Mouse (Mus musculus): ENCODE data around the gene Tle2. TPM values are rescaled to one million over a fixed set of nuclear protein-coding genes. Genes with fewer than 3 reads are reported as not detected.

The Tle2 gene
- polyA plus RNA-seq, 1 experiment from 2014 or later, result 17.7 TPM

GRCm38 (mm10) chr10:81600738-81601203, 26.4 kb downstream of the Tle2 start, which contains the start of gene Tle6:
Gene Tle6 (minus strand): TSS chr10:81601073.
- Histone ChIP-seq H3K4me1 (ENCODE audit: control insufficient read depth, insufficient read depth, low read length) (peaks cover 34% of the 10 kb centered on the region), H3K4me3 (ENCODE audit: low read depth, low read length) (no peak within 1 kb of the TSS), H3K27me3 (ENCODE audit: control insufficient read depth, insufficient read depth, low read length) (no peaks in the 10 kb centered on the region), H3K4me2 (replicated peaks; ENCODE audit: low read depth, low read length) (peak within 1 kb of the TSS; percentile 22), H3K27ac (ENCODE audit: low read length) (peak within 1 kb of the TSS; percentile 67; the same call in 1 of the 2 replicates), H3K9me3 (ENCODE audit: control insufficient read depth, low read depth, low read length) (no peaks in the 10 kb centered on the region), H3K36me3 (ENCODE audit: control insufficient read depth, insufficient read depth, low read length) (no peaks in the 10 kb centered on the region), H3K9ac (replicated peaks; ENCODE audit: low read depth, low read length) (no peak within 1 kb of the TSS)
- under 1% methylated on average over 28 of the region's 28 CpGs for WGBS
- peak; percentile 89 for ATAC-seq (ENCODE audit: insufficient number of reproducible peaks, insufficient read depth, low FRiP score, low read depth)

DNA sequence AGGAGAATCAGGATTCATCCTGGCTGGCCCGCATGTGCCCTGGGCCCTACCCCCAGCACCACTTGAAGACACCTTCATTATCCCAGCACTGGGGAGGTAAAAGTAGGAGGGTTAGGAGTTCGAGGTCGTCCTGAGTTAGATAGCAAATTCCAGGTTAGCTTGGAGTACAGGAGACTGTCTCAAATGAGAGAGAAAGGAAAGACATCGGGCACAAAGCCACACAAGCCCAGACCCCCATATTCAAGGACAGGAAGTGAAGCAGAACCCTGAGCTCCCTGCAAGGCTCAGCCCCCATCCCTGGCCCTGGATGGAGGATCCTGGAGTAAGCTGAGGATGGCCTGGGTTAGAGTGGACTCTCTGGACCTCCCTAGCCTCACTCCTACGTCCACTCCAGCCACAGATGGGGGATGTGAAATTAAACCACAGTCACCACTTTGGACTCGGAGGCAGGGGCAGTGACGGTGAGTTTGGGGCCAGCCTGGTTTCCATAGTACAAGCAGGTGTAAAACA, 27.1 kb downstream of the Tle2 start:
- peaks cover 27% of the 10 kb centered on the region for H3K4me1 ChIP-seq (ENCODE audit: control insufficient read depth, insufficient read depth, low read length)
- WGBS, result 26% methylated on average over 7 of the region's 7 CpGs
- no peak for ATAC-seq (ENCODE audit: insufficient number of reproducible peaks, insufficient read depth, low FRiP score, low read depth)
- H3K36me3 ChIP-seq (ENCODE audit: control insufficient read depth, insufficient read depth, low read length), result no peaks in the 10 kb centered on the region
- H3K27me3 ChIP-seq (ENCODE audit: control insufficient read depth, insufficient read depth, low read length), result no peaks in the 10 kb centered on the region
- peak overlapping the region; percentile 22; the same call in 1 of the 2 replicates for H3K4me2 ChIP-seq (replicated peaks; ENCODE audit: low read depth, low read length)
- H3K27ac ChIP-seq (ENCODE audit: low read length), result peak overlapping the region; percentile 67; the same call in 1 of the 2 replicates
- no peak overlapping the region for H3K9ac ChIP-seq (replicated peaks; ENCODE audit: low read depth, low read length)
- no peaks in the 10 kb centered on the region for H3K9me3 ChIP-seq (ENCODE audit: control insufficient read depth, low read depth, low read length)
- H3K4me3 ChIP-seq (ENCODE audit: low read depth, low read length), result no peak overlapping the region

DNA sequence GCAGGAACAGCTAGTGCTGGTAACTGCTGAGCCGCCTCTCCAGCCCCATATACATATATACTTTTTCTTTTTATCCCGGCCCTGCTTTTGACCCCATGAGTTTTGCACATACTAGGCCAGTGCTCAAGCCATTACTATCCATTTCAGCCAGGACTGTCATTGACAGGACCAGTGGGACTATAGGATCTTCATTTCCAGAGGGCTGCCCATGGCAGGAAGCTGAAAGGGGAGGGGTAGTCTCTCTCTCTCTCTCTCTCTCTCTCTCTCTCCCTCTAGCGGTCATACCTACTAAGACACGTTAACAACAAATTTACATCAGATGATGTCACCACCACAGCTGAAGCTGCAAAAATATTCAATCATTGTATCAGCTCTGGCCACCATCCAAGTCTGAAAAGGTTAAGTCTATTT, 28.4 kb downstream of the Tle2 start:
- ATAC-seq (ENCODE audit: insufficient number of reproducible peaks, insufficient read depth, low FRiP score, low read depth), result no peak
- H3K4me1 ChIP-seq (ENCODE audit: control insufficient read depth, insufficient read depth, low read length), result peaks cover 17% of the 10 kb centered on the region
- H3K4me3 ChIP-seq (ENCODE audit: low read depth, low read length), result no peak overlapping the region
- 28% methylated on average over 4 of the region's 4 CpGs for WGBS
- no peaks in the 10 kb centered on the region for H3K27me3 ChIP-seq (ENCODE audit: control insufficient read depth, insufficient read depth, low read length)
- no peak overlapping the region for H3K27ac ChIP-seq (ENCODE audit: low read length)
- no peak overlapping the region for H3K9ac ChIP-seq (replicated peaks; ENCODE audit: low read depth, low read length)
- no peak overlapping the region for H3K4me2 ChIP-seq (replicated peaks; ENCODE audit: low read depth, low read length)
- no peaks in the 10 kb centered on the region for H3K9me3 ChIP-seq (ENCODE audit: control insufficient read depth, low read depth, low read length)
- no peaks in the 10 kb centered on the region for H3K36me3 ChIP-seq (ENCODE audit: control insufficient read depth, insufficient read depth, low read length)

DNA sequence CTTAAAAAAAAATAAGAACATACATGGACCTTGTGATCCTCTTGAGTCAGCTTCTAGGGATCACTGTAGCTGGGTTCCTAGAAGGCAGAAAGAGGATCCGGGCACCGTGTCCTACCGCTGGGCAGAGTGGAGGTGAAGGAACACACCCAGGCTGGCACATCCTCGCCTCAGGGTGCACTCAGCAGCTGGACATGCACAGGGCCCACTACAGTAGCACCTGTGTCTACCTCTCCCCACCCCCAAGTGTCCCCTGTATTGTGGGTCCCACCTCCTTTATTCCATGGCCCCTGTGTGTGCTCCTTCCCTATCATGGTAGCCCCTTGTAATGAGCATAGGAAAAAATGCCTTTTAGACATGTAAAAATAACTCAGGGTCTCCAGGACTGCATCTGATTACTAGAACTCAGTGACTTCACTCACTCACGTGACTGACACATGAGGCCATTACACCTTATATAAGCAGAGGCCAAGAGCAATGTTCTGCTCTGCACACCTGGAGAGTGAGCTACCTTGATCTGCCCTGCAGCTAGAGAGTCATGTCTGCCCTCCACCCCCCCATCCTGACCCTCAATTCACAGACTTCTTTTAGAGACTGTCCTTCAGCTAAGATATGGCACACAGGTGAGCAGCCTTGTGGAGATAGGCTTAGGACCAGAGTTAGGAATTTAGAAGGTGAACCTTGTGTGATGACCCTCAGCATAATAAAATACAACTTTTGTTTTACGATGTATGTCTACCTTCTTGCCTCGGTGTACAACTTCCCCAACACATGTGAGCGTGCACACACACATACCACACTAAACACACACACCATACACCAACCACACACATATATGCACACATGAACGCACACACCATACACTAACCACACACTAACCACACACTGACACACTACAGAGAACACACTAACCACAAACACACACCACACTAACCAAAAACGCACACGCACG, 29.9 kb downstream of the Tle2 start:
- no peak overlapping the region for H3K4me3 ChIP-seq (ENCODE audit: low read depth, low read length)
- H3K36me3 ChIP-seq (ENCODE audit: control insufficient read depth, insufficient read depth, low read length), result no peaks in the 10 kb centered on the region
- peak overlapping the region; percentile 69 for H3K4me2 ChIP-seq (replicated peaks; ENCODE audit: low read depth, low read length)
- H3K9me3 ChIP-seq (ENCODE audit: control insufficient read depth, low read depth, low read length), result no peaks in the 10 kb centered on the region
- 72% methylated on average over 12 of the region's 12 CpGs for WGBS
- no peak for ATAC-seq (ENCODE audit: insufficient number of reproducible peaks, insufficient read depth, low FRiP score, low read depth)
- H3K27me3 ChIP-seq (ENCODE audit: control insufficient read depth, insufficient read depth, low read length), result no peaks in the 10 kb centered on the region
- no peak overlapping the region for H3K9ac ChIP-seq (replicated peaks; ENCODE audit: low read depth, low read length)
- peaks cover 13% of the 10 kb centered on the region for H3K4me1 ChIP-seq (ENCODE audit: control insufficient read depth, insufficient read depth, low read length)
- no peak overlapping the region for H3K27ac ChIP-seq (ENCODE audit: low read length)

DNA sequence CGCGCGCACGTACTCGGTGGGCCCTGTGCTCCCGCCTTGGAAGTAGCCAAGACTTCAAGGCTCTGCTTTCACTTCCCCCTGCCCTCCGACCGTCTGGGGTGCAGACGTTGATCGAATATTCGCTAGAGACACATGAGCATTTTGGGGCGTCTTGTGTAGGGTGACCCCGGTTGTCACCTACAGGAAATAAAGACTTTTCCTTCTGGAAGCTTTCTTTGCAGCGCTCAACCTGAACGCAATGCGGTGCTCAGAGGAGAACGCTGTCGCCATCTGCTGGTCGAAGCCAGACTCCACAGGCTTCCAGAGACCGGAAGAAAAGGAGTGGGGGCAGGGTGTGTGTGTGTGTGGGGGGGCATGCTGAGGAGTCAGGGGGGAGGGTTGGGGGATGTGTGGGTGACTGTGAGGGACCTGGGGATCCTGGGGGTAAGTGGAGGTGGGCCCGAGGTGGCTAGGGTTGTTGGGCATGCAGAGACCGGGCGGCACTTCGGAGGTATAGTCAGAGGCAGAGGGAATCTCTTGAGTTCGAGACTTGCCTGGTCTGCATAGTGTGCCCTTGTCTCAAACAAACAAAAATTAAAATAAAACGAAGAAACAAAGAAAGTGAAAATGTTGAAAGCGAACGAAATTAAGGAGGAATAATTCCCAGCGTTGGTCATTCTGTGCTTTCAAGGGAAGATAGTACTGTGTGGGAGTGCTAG, 30.8 kb downstream of the Tle2 start:
- Histone ChIP-seq H3K9ac (replicated peaks; ENCODE audit: low read depth, low read length) (peak overlapping the region; percentile 33; the same call in 1 of the 2 replicates), H3K27me3 (ENCODE audit: control insufficient read depth, insufficient read depth, low read length) (no peaks in the 10 kb centered on the region), H3K27ac (ENCODE audit: low read length) (peak overlapping the region; percentile 91), H3K4me1 (ENCODE audit: control insufficient read depth, insufficient read depth, low read length) (peaks cover 11% of the 10 kb centered on the region), H3K4me2 (replicated peaks; ENCODE audit: low read depth, low read length) (peak overlapping the region; percentile 69), H3K9me3 (ENCODE audit: control insufficient read depth, low read depth, low read length) (no peaks in the 10 kb centered on the region), H3K4me3 (ENCODE audit: low read depth, low read length) (peak overlapping the region; percentile 49), H3K36me3 (ENCODE audit: control insufficient read depth, insufficient read depth, low read length) (no peaks in the 10 kb centered on the region)
- peak; percentile 14; the same call in 1 of the 2 replicates for ATAC-seq (ENCODE audit: insufficient number of reproducible peaks, insufficient read depth, low FRiP score, low read depth)
- WGBS, result 19% methylated on average over 29 of the region's 29 CpGs

- Histone ChIP-seq H3K27ac (ENCODE audit: low read length) (peak overlapping the region; percentile 91), H3K27me3 (ENCODE audit: control insufficient read depth, insufficient read depth, low read length) (no peaks in the 10 kb centered on the region), H3K4me1 (ENCODE audit: control insufficient read depth, insufficient read depth, low read length) (peaks cover 10% of the 10 kb centered on the region), H3K9me3 (ENCODE audit: control insufficient read depth, low read depth, low read length) (no peaks in the 10 kb centered on the region), H3K4me2 (replicated peaks; ENCODE audit: low read depth, low read length) (peak overlapping the region; percentile 69), H3K4me3 (ENCODE audit: low read depth, low read length) (peak overlapping the region; percentile 49), H3K36me3 (ENCODE audit: control insufficient read depth, insufficient read depth, low read length) (no peaks in the 10 kb centered on the region), H3K9ac (replicated peaks; ENCODE audit: low read depth, low read length) (peak overlapping the region; percentile 33; the same call in 1 of the 2 replicates)
- ATAC-seq (ENCODE audit: insufficient number of reproducible peaks, insufficient read depth, low FRiP score, low read depth), result no peak
- WGBS, result 3% methylated on average over 14 of the region's 14 CpGs
Measured at GRCm38 (mm10) chr10:81605666-81605973, 31.3 kb downstream of the Tle2 start.

GRCm38 (mm10) chr10:81605974-81606751, 31.8 kb downstream of the Tle2 start, which contains the start of gene BC025920:
Gene BC025920 (plus strand): TSS chr10:81606270.
- peak; percentile 89 for ATAC-seq (ENCODE audit: insufficient number of reproducible peaks, insufficient read depth, low FRiP score, low read depth)
- H3K27me3 ChIP-seq (ENCODE audit: control insufficient read depth, insufficient read depth, low read length), result no peaks in the 10 kb centered on the region
- peak within 1 kb of the TSS; percentile 91 for H3K27ac ChIP-seq (ENCODE audit: low read length)
- H3K4me3 ChIP-seq (ENCODE audit: low read depth, low read length), result peak within 1 kb of the TSS; percentile 49
- peaks cover 9% of the 10 kb centered on the region for H3K4me1 ChIP-seq (ENCODE audit: control insufficient read depth, insufficient read depth, low read length)
- H3K9me3 ChIP-seq (ENCODE audit: control insufficient read depth, low read depth, low read length), result no peaks in the 10 kb centered on the region; the same call in 1 of the 2 replicates
- under 1% methylated on average over 39 of the region's 39 CpGs for WGBS
- H3K9ac ChIP-seq (replicated peaks; ENCODE audit: low read depth, low read length), result peak within 1 kb of the TSS; percentile 33; the same call in 1 of the 2 replicates
- H3K4me2 ChIP-seq (replicated peaks; ENCODE audit: low read depth, low read length), result peak within 1 kb of the TSS; percentile 94
- no peaks in the 10 kb centered on the region for H3K36me3 ChIP-seq (ENCODE audit: control insufficient read depth, insufficient read depth, low read length)
